Mouse (Mus musculus) megakaryocyte, embryonic 14.5 days (primary cell): ENCODE results near the gene Nmt2.

Experiments
- FLI1 ChIP-seq: IDR thresholded peaks from 2 replicates; pipeline ENCODE4 v1.6.1; 2012; ENCODE audit warnings: low read length, inconsistent platforms, mixed read lengths
- GATA1 ChIP-seq: IDR thresholded peaks from 3 replicates; pipeline ENCODE4 v1.6.1; 2012; ENCODE audit warnings: mixed read lengths, low read length, inconsistent platforms, borderline replicate concordance

GRCm38 (mm10) chr2:3284473-3285180 lies 615 bp downstream of the Nmt2 start:
- TF ChIP-seq GATA1 (no peak), FLI1 (no peak)
